Mouse (Mus musculus) erythroid progenitor cell, adult 5-6 weeks (primary cell): ENCODE data around the gene Slc17a7. TPM values are rescaled to one million over a fixed set of nuclear protein-coding genes. Genes with fewer than 3 reads are reported as not detected.
"Not testable (repeated sequence)": the region's sequence is repeated elsewhere in the genome, so short reads cannot be mapped to it uniquely, and the experiment has no call there.

Experiments
- ATAC-seq: replicated peaks from 2 replicates; pipeline ENCODE4 v1.8.0; 2016; ENCODE audit warnings: moderate number of reproducible peaks, mild to moderate bottlenecking, moderate TSS enrichment, inconsistent platforms; ENCODE audit not compliant: poor library complexity, low FRiP score, severe bottlenecking
- total RNA-seq, 2 experiments: library from RNA; stranded (forward) in 1 of 2; stranded (reverse) in 1 of 2; fragments of 150-400 nt in 1 of 2; fragments of 186-747, 209-891 nt in 1 of 2; gene quantifications; 2 replicates each; pipeline versions ENCODE4 v1.2.3 to v1.2.4; 2015 to 2017; ENCODE audit warnings: low replicate concordance in 2 of 2

Slc17a7 gene
- total RNA-seq, 2 experiments from 2014 or later, result not detected

DNA sequence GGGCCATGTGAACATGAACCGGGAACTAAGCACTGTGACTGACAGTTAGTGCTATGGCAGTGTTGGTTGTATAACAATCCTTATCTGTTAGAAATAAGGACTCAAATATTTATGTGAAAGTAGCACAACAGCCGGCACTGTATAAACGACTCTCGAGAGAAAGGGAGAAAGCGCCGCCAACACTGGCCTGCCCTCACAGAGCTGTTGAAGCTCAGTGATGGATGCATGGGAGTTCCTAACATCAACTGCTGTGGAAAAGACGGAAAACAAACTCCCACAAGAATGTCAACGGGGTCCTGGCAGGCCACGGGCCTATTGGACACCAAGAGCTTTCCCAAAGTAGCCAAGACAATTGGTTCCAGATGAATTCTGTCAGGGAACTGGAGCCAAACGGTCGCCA lies 12.4 kb upstream of the Slc17a7 start:
- ATAC-seq, result no peak

GRCm38 (mm10) chr7:45153052-45153451 lies 10.7 kb upstream of the Slc17a7 start:
- not testable (repeated sequence) for ATAC-seq

GRCm38 (mm10) chr7:45153586-45153985 lies 10.2 kb upstream of the Slc17a7 start:
- no peak for ATAC-seq

GRCm38 (mm10) chr7:45154096-45154992 lies 9.4 kb upstream of the Slc17a7 start, which contains the start of the genes Pih1d1 and Aldh16a1:
Gene Pih1d1 (plus strand): TSS chr7:45154303.
Gene Aldh16a1 (minus strand): TSS chr7:45154584.
- peak; percentile 95 for ATAC-seq

DNA sequence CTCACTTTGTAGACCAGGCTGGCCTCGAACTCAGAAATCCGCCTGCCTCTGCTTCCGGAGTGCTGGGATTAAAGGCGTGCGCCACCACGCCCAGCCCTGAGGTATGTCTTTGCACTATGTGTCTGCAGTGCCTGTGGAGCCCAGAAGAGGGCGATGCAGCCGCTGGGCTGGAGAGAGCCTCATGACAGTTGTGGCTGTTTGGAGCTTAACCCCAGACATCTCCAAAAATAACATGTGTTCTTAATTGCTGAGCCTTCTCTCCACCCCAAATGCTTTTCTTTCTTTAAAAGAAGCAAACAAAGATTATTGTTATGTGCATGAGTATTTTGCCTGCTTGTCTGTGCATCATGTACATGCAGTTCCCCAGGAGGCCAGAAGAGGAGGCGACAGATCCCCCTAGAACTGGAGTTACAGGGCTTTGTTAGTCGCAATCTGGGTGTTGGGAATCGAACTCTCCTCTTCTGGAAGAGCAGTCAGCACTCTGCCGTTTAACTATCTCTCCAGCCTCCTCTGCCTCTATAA lies 8.7 kb upstream of the Slc17a7 start:
- ATAC-seq, result no peak

- no peak for ATAC-seq
Measured at GRCm38 (mm10) chr7:45155590-45155989, 8.2 kb upstream of the Slc17a7 start.

DNA sequence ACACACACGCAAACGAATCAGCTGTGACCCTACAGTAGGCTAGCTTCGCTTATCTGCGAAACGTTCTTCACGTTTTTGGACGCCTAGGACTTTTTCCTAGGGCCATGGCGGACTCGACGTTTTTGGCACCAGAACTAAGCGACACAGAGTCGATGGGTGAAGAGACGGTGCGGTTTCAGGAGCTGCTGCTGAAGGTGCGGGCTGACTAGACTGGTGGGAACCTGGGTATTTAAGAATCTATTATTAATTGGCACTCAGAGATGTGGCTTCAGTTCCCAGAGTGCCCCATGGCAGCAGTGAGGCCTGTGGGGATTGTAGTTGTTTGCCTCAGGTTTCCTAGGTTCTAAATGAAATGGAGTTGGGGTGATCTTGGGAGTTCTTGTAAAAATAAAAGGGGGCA lies 7.5 kb upstream of the Slc17a7 start:
- ATAC-seq, result no peak

- ATAC-seq, result no peak
Measured at GRCm38 (mm10) chr7:45157459-45157858, 6.3 kb upstream of the Slc17a7 start.

- no peak for ATAC-seq
Measured at GRCm38 (mm10) chr7:45158991-45159390, 4.8 kb upstream of the Slc17a7 start.

- ATAC-seq, result no peak
Measured at GRCm38 (mm10) chr7:45160316-45160800, 3.4 kb upstream of the Slc17a7 start.

DNA sequence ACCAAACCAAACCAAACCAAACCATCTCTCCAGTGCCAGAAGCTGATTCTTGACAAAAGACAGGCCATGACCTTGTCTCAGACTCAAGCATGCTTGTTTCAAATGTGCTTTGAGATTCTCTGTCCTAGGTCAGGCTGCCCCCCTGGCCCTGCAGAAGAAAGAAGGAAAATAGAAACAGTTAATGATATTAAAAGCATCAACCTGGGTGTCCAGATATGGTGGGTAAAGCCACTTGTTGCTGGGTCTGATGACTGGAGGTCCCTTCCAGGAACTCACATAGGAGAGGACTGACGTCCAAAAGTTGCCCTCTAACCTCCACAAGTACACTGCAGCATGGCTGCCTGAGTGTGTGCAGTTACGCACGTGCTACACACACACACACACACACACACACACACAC lies 2.9 kb upstream of the Slc17a7 start:
- no peak for ATAC-seq

DNA sequence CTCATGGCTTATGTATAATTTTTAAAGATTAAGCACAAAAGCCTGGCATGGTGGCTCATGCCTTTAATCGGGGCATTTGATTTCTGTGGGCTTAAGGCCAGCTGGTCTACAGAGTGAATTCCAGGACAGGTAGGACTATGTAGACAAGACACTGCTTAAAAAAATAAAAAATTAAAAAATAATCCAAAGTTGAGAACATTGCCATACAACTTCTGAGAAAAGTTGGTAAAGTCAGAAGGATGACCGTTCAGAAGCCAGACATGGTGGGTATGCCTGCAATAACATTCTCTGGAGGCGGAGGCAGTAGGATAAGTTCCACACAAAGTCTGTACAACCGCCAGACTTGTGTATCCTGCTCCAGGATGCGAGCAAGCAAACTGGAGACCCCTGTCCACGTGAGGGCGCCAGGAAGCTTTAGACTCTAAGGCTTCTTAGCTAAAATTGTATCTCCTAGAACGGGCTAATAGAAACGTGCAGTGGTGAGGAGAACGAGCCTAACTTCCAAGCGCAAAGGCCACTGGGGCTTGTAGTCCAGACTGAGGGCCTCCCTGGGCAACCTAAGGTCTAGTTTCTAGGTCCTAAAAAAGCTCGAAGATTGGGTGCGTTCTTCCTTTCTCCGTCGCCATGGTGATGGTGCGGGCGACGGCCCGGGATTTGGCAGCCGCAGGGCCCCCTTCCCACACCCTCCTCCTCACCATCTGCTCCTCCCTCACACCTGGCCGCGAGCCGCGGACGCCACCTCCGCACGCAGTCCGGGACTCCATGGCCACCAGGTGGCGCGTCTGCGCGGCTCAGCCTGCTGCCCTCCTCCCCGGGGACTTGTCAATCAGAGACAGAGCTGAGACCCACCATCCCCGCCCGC lies 1.9 kb upstream of the Slc17a7 start:
- ATAC-seq, result peak; percentile 83

GRCm38 (mm10) chr7:45162551-45162950 lies 1.2 kb upstream of the Slc17a7 start:
- ATAC-seq, result 0 out of 2 replicates have a peak, but pooled peaks have one; percentile 1

- ATAC-seq, result no peak
Measured at GRCm38 (mm10) chr7:45162996-45163615, 643 bp upstream of the Slc17a7 start.

DNA sequence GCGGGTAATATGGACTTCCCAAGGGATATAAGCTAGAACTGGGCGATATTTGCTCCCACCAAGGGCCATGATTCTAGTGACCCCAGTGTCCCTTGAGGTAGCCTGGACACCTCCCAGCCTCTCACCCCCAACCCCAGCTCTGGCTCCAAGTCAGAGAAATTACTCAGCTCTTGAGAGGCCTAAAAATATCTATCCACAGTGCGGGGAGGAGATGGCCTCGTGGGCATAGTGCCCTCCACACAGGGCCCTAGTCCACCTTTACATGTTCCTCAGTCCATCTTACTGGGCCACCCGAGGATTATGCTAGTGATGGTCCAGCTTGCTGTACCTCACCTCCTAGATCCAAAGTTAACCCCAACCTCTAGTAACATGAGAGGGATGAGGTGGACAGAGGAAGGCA lies 1.1 kb downstream of the Slc17a7 start:
- no peak for ATAC-seq

DNA sequence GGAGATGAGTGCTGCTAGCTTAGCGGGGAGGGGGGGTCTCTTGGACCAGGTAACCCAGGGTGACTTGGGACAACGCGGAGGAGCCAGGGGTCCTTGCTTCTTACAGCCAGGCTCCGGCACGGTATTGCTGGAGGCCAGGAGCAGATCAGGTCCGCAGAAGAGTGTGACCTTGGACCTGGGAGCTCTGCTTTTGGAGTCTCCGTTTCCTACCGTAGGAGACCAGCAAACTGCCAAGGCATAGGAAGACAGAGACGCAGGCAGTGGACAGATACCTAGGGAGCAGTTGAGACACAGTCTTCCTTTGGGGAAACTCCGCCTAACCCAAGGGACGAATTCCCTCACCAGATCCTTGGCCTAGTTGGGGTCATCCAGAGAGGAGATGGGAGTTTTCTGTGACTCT lies 2.0 kb downstream of the Slc17a7 start:
- ATAC-seq, result no peak

- no peak for ATAC-seq
Measured at GRCm38 (mm10) chr7:45166950-45167401, 3.2 kb downstream of the Slc17a7 start.

- ATAC-seq, result no peak
Measured at GRCm38 (mm10) chr7:45167761-45168445, 4.2 kb downstream of the Slc17a7 start.

- ATAC-seq, result no peak
Measured at GRCm38 (mm10) chr7:45168656-45169055, 4.9 kb downstream of the Slc17a7 start.
